Mouse (Mus musculus): ENCODE measurements around the gene Cbarp. TPM values are rescaled to one million over a fixed set of nuclear protein-coding genes. Genes with fewer than 3 reads are reported as not detected.

Cbarp gene
- total and polyA plus RNA-seq, 2 experiments from 2014 or later: 106 to 270 TPM

GRCm38 (mm10) chr10:80165392-80166128, 24.9 kb upstream of the Cbarp start, which contains the start of gene Cirbp:
TSS of gene Cirbp (plus strand) at chr10:80165985.
- DNase-seq (ENCODE audit: low spot score): peak; percentile 63
- H3K4me2 ChIP-seq (ENCODE audit: low read depth, low read length): peak within 1 kb of the TSS; percentile 73
- no peaks in the 10 kb centered on the region for H3K27me3 ChIP-seq (ENCODE audit: insufficient read depth, low read length)
- H3K27ac ChIP-seq: peak within 1 kb of the TSS; percentile 100
- ATAC-seq: no peak
- WGBS: 10% methylated on average over 20 of the region's 20 CpGs
- H3K4me3 ChIP-seq (ENCODE audit: low read length): peak within 1 kb of the TSS; percentile 38
- peaks cover 7% of the 10 kb centered on the region; the same call in 1 of the 2 replicates for H3K36me3 ChIP-seq (ENCODE audit: insufficient read depth, low read length)
- no peaks in the 10 kb centered on the region for H3K9me3 ChIP-seq (ENCODE audit: low read length)
- no peak for TF ChIP-seq CTCF (IDR thresholded peaks at IDR 0.05; ENCODE audit: low read depth)
- H3K4me1 ChIP-seq (ENCODE audit: insufficient read depth, low read length): peaks cover 25% of the 10 kb centered on the region
- H3K9ac ChIP-seq (replicated peaks; ENCODE audit: low read length): peak within 1 kb of the TSS; percentile 60

- H3K9ac ChIP-seq (replicated peaks; ENCODE audit: low read length): peak overlapping the region; percentile 60
- H3K4me2 ChIP-seq (ENCODE audit: low read depth, low read length): peak overlapping the region; percentile 73
- DNase-seq (ENCODE audit: low spot score) (peak; percentile 98), ATAC-seq (peak; percentile 57)
- H3K27ac ChIP-seq: peak overlapping the region; percentile 78
- 0 out of 2 replicates have a peak, but pooled peaks cover 2% of the 10 kb centered on the region for H3K36me3 ChIP-seq (ENCODE audit: insufficient read depth, low read length)
- no peaks in the 10 kb centered on the region for H3K9me3 ChIP-seq (ENCODE audit: low read length)
- peak overlapping the region; percentile 38 for H3K4me3 ChIP-seq (ENCODE audit: low read length)
- H3K4me1 ChIP-seq (ENCODE audit: insufficient read depth, low read length): peaks cover 30% of the 10 kb centered on the region
- H3K27me3 ChIP-seq (ENCODE audit: insufficient read depth, low read length): no peaks in the 10 kb centered on the region
- WGBS: under 1% methylated on average over 17 of the region's 17 CpGs
- peak; percentile 100 for TF ChIP-seq CTCF (IDR thresholded peaks at IDR 0.05; ENCODE audit: low read depth)
Observed at GRCm38 (mm10) chr10:80164998-80165344, 24.3 kb upstream of the Cbarp start.

GRCm38 (mm10) chr10:80164161-80164997, 23.7 kb upstream of the Cbarp start:
- Histone ChIP-seq H3K36me3 (ENCODE audit: insufficient read depth, low read length) (no peaks in the 10 kb centered on the region), H3K4me3 (ENCODE audit: low read length) (peak overlapping the region; percentile 38), H3K4me2 (ENCODE audit: low read depth, low read length) (peak overlapping the region; percentile 73), H3K27me3 (ENCODE audit: insufficient read depth, low read length) (no peaks in the 10 kb centered on the region), H3K9ac (replicated peaks; ENCODE audit: low read length) (peak overlapping the region; percentile 60), H3K27ac (peak overlapping the region; percentile 78), H3K4me1 (ENCODE audit: insufficient read depth, low read length) (peaks cover 30% of the 10 kb centered on the region), H3K9me3 (ENCODE audit: low read length) (no peaks in the 10 kb centered on the region)
- WGBS: 9% methylated on average over 43 of the region's 44 CpGs
- TF ChIP-seq CTCF (IDR thresholded peaks at IDR 0.05; ENCODE audit: low read depth): no peak
- DNase-seq (ENCODE audit: low spot score): peak; percentile 44
- no peak; the same call in 1 of the 2 replicates for ATAC-seq

GRCm38 (mm10) chr10:80163721-80164120, 23.1 kb upstream of the Cbarp start:
- peak overlapping the region; percentile 60; the same call in 1 of the 2 replicates for H3K9ac ChIP-seq (replicated peaks; ENCODE audit: low read length)
- peak overlapping the region; percentile 73; the same call in 1 of the 2 replicates for H3K4me2 ChIP-seq (ENCODE audit: low read depth, low read length)
- H3K27ac ChIP-seq: peak overlapping the region; percentile 78; the same call in 1 of the 2 replicates
- H3K9me3 ChIP-seq (ENCODE audit: low read length): no peaks in the 10 kb centered on the region
- H3K4me1 ChIP-seq (ENCODE audit: insufficient read depth, low read length): peaks cover 28% of the 10 kb centered on the region
- TF ChIP-seq CTCF (IDR thresholded peaks at IDR 0.05; ENCODE audit: low read depth): no peak
- no peaks in the 10 kb centered on the region for H3K27me3 ChIP-seq (ENCODE audit: insufficient read depth, low read length)
- H3K36me3 ChIP-seq (ENCODE audit: insufficient read depth, low read length): no peaks in the 10 kb centered on the region
- ATAC-seq (no peak), DNase-seq (ENCODE audit: low spot score) (no peak)
- H3K4me3 ChIP-seq (ENCODE audit: low read length): no peak overlapping the region
- WGBS: 74% methylated on average over 8 of the region's 8 CpGs

- Histone ChIP-seq H3K9me3 (ENCODE audit: low read length) (no peaks in the 10 kb centered on the region), H3K27me3 (ENCODE audit: insufficient read depth, low read length) (no peaks in the 10 kb centered on the region), H3K4me1 (ENCODE audit: insufficient read depth, low read length) (peaks cover 27% of the 10 kb centered on the region), H3K36me3 (ENCODE audit: insufficient read depth, low read length) (no peaks in the 10 kb centered on the region), H3K4me3 (ENCODE audit: low read length) (no peak overlapping the region), H3K9ac (replicated peaks; ENCODE audit: low read length) (no peak overlapping the region), H3K4me2 (ENCODE audit: low read depth, low read length) (no peak overlapping the region), H3K27ac (no peak overlapping the region)
- WGBS: 87% methylated on average over 6 of the region's 6 CpGs
- ATAC-seq: no peak
- no peak for TF ChIP-seq CTCF (IDR thresholded peaks at IDR 0.05; ENCODE audit: low read depth)
- DNase-seq (ENCODE audit: low spot score): no peak
Observed at GRCm38 (mm10) chr10:80162716-80163299, 22.2 kb upstream of the Cbarp start.

GRCm38 (mm10) chr10:80162243-80162608, 21.6 kb upstream of the Cbarp start:
- TF ChIP-seq CTCF (IDR thresholded peaks at IDR 0.05; ENCODE audit: low read depth): no peak
- H3K4me2 ChIP-seq (ENCODE audit: low read depth, low read length): no peak overlapping the region
- no peaks in the 10 kb centered on the region for H3K36me3 ChIP-seq (ENCODE audit: insufficient read depth, low read length)
- no peaks in the 10 kb centered on the region for H3K9me3 ChIP-seq (ENCODE audit: low read length)
- no peak overlapping the region for H3K4me3 ChIP-seq (ENCODE audit: low read length)
- ATAC-seq (no peak), DNase-seq (ENCODE audit: low spot score) (no peak)
- no peak overlapping the region for H3K9ac ChIP-seq (replicated peaks; ENCODE audit: low read length)
- whole genome bisulfite sequencing: 79% methylated on average over 3 of the region's 3 CpGs
- no peaks in the 10 kb centered on the region for H3K27me3 ChIP-seq (ENCODE audit: insufficient read depth, low read length)
- H3K4me1 ChIP-seq (ENCODE audit: insufficient read depth, low read length): peaks cover 27% of the 10 kb centered on the region
- H3K27ac ChIP-seq: peak overlapping the region; percentile 20; the same call in 1 of the 2 replicates

Measured in hindbrain, postnatal 0 days (tissue).